Mouse (Mus musculus) left cerebral cortex, adult 8-10 months (tissue): ENCODE measurements around the gene Nuak2. TPM values are rescaled to one million over a fixed set of nuclear protein-coding genes. Genes with fewer than 3 reads are reported as not detected.

Experiments
- DNase-seq, 2 experiments: peaks; one replicate each; pipeline ENCODE4 v3.0.0; 2022; ENCODE audit warnings: low spot score in 2 of 2
- total RNA-seq, 4 experiments: library from RNA; stranded (reverse); gene quantifications; 2 replicates each; pipeline ENCODE4 v1.2.4; 2022

The Nuak2 gene
- total RNA-seq, 4 experiments from 2014 or later = 0.81 to 1.7 (median 1.3) TPM

DNA sequence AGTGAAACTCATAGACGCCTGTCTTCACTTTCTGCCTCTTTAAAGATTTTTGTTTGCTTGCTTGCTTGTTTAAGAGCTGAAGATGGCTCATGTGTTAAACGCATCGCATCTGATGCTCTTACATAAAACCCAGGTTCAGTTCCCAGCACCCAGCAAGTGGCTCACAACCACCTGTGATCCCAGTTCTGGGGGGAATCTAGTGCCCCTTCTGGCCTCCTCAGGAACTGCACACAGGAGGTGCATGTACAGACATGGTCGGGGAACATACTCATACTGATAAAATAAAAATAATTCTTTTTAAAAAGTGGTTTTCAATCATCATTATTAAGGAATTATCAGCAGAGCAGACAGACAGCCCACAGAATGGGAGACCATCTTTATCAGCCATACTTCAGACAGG lies 35.1 kb downstream of the Nuak2 start:
- no peak for DNase-seq

DNA sequence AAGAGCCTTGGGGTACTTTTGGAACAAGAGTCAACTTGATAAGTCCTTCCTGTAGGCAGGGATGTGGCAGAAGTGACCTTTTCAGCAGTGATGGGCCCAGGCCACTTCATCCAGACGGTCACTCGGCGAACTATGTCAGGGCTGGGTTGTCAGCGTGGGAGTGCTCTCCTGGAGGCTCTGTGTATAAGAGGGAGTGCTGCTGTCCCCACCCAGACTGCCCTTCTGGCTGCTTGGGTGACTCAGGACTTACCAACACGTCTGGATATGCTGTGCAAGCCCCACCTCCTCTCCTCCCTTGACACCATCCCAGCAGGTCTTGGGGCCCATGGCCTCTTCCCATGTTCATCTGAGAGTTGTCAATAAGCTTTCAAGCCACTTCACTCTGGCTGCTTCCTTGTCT lies 37.5 kb downstream of the Nuak2 start:
- no peak for DNase-seq

DNA sequence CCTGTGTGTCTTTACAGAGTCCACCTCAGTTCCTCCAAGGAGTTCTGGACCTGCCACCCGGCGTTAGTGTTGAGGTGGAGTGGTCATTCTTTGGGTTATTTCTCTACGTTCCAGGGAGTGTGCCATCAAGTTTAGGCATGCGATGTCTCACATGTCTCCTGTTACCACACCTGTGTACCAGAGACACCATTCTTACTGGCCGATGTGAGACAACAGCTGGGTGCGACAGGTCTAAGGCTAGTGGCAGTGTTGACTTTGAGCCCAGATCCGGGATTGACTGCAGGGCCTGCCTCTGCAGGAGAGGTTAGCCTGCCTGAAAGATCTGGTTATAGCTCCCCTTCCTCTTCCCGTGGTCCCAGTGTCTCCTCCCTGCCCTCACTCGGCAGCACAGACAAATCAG lies 38.3 kb downstream of the Nuak2 start:
- DNase-seq = no peak

DNA sequence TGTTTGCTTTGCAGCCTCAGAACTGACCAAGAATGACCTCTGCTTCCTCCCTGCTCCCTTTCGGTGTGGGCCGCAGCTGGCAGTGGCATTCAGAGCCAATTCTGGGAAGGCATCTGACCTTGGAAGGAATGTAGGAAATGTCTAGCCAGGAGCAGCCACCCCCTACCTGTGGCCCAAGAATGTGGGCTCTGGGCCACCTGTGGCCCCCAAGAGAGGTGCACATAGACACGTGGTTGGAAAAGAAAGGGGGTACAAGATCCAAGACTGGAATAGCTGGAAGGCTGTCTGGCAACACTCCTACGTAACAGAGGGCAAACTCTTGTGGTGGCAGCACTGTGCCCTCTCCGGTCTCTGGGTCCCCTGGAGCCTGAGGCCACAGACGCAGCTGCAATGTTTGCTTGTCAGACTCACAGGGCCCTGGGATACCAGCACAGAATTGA lies 39.3 kb downstream of the Nuak2 start:
- no peak for DNase-seq

DNA sequence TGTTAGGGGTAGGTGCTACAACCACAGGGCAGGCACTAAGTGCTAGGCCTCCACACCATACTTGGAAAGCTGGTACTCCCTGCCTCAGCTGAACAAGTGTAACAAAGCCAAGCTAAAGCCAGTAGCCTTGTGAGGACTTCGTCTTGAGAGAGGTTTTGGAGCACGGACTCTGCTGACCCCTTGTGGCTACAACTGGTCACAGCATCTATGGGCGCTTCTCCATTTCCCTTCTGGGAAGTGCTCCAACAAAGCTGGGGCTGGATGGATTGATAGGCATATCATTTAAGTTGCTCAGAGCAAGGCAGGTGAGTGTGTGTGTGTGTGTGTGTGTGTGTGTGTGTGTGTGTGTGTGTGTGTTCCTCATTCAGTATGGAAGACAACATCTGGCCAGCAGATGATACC lies 39.9 kb downstream of the Nuak2 start:
- DNase-seq = peak in 1 of 2 experiments; percentile 79

DNA sequence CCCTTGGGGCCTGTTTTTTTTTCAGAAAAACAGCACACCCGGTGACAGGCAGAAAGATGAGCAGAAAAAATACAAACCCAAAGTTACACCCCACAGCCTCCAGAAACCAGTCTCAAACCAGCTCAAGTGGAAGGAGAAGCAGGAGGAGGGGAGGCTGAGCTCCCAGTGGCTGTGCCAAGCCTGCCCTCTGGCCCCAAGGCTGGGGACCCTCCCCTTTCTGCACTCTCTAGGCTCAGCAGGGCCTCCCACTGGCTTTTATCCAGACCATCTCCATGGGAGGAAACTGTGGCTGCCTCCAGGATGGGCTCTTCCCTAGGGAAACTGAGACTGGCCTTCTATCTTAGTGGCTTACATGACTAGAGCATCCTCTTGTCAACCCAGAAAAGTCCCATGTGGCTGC lies 40.9 kb downstream of the Nuak2 start:
- DNase-seq = no peak

DNA sequence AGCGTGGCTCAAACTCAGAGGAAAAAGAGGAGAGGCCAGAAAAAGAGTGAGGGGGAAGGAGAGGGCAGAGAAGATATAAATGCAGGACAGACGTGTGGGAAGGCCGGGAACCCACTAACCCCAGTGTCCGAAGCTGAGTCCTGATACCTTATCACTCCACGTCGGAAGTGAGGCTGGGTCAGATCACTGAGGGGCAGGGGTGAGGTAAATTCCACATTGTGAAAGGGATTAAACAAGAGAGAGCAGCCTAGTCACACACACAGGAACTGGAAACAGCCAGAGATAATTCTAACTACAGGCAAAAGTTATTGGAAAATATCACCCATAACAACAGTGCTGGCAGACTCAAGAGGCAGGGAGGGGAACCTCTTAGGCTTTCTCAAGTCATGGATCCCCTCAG lies 46.0 kb downstream of the Nuak2 start:
- no peak for DNase-seq

DNA sequence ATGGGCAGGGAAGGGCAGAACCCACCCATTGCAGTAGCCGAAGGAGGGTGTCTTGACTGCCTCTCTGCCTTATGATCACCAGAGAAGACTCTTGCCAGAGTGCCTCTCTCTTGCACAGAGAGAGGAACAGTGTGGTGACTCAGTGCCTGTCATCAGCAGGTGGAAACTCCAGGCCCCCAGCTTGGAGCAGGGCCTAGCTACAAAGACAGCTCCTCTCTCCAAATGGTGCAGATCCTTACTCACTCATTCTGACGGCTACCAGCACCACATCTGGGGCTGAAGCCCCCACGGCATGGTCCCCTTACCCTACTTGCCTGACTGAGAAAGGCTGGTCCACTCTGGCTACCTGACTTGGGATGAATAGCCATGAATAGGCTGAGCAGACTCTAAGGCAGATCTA lies 48.5 kb downstream of the Nuak2 start:
- peak in 1 of 2 experiments; percentile 72 for DNase-seq

DNA sequence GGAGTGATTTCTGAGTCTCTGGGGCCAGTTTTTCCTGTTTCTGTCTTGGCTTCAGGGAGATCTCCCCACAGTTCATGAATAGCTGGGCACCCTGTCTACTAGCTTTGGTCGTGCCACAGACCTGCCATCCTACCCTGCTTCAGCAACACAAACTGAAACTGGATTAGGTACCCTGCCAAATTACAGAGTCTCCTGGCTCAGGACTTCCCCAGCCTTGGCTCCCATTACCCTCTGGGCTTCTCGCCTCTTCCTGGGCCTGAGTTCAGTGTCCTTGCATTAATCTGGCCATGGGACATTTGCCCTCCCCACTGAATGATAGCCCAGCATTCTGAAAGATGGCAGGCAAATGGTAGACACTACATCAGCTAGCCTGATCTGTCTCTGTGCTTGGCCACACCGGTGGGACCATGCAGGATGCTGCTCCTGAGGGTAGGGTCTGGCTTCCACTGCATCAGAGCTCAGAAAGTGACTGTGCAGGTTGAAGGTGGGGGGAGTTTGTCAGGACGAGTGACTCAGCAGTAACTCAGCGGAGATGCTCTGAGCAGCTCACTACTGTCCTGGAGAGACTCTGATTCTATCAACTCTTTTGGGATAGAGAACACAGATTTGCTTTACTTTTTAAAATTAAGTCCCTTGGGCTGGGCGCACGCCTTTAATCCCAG lies 49.1 kb downstream of the Nuak2 start:
- no peak for DNase-seq

DNA sequence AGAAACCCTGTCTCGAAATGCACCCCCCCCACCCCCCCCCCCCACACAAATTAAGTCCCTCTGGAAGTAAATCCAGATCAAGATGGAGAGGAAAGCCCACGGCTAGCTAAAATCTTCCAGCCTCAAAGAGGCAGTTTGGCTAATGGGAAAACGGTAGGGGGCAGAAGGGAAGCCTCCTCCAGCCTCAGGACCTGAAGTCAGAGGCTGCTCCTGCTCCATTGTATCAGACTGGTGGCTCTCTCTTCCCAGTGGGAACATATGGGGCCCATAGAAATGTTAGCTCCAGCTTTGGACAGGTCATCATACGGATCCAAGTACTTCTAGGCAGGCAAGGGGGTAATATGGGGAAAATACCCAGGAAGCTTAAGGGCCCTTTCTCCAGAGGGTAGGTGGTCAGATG lies 49.7 kb downstream of the Nuak2 start:
- no peak for DNase-seq

DNA sequence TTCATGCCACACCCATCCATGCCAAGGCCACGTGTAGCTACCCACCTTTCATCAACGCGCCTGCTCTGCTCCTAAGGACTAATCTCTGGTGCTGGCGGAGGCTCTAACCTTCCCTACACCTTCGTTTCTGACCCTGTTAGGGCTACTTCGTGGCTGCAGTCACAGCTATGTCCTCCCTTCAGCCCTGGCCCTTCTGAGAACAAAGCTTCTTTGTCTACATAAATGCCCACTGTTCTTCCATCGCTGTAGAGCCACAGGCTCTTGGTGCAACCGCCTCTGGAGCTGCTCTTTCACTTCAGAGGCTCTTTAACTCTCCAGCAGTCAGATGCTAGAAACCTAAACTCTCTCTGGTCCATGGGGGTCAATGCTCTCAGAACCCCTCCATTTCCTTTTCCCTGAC lies 50.3 kb downstream of the Nuak2 start:
- no peak for DNase-seq

DNA sequence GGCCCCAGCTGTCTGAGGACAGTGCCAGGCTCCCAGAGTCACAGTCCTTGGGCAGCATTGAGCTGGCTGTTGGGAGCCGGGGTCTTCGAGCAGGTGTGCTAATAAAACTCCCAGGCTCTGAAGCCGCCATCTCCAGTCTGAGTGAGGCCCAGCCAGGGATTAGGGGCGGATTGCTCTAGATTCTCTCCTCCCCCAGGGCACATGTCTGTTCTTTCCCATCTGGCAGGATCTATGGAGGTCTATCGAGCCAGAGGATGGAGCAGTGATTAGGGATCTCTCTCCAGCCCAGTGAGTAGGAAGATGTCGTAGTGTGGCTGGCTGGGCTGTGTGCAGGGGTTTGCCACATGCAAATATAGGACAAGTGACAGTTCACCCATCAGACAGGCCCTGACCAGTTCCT lies 51.0 kb downstream of the Nuak2 start:
- no peak for DNase-seq

DNA sequence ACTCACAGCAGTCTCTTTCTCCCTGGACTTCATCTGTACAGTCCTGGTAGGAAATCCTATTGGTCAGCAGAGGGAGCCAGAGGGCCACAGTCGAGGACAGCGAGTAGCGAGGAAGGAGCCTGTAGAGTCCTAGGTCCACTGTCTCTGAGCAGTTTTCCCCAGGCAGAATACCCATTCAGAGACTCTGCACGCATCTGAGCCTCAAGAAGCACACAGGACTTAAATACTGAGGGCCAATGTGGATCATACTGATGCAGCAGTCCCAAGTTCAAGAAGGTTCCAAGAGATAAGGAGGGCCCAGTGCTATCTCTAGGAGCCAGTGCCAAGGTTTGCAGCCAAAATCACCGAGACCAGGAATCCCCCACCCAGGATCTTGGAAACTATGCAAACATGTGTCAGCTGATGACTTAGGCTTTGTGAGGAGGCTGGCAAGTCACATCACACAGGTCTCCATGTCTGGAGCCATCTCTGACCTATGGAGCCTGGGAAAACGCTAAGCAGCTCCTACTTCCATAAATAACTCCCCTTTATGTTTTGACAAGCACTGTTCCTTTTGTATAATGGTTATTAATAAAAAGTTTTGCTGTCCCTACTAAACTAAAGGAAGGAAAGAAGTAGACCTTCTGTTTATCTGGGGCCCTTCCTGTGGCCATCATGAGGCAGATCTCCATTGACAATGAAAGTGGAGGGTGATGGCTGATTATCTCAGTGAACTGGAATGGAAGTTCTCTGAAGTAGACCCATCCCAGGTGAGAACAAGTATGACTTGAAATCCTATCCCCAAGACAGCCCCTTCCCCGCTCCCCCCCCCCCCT lies 52.0 kb downstream of the Nuak2 start:
- peak in 1 of 2 experiments; percentile 69 for DNase-seq

DNA sequence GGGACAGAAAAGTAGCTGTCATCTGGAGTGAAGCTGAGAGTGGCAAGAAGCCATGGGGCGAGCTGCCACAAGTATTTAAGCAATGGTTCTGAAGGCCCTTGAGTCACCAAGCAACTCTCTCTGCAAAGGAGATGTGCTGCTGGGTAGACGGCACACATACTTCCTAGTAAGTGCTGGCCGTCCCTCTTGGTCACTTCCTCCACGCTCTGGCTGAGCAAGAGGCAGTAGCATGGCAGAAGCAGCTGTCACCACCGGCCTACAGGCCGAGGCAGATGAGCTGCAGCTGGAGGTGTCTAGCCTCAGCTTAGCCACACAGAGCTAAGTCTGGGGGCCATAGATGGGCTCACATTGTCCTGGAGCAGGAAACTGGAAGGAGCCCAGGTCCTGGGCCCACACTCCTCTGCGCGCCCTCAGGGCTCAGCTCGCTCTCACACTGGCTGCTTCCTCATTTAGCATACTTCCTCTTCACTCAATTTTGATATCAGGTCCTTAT lies 54.8 kb downstream of the Nuak2 start:
- DNase-seq = no peak

DNA sequence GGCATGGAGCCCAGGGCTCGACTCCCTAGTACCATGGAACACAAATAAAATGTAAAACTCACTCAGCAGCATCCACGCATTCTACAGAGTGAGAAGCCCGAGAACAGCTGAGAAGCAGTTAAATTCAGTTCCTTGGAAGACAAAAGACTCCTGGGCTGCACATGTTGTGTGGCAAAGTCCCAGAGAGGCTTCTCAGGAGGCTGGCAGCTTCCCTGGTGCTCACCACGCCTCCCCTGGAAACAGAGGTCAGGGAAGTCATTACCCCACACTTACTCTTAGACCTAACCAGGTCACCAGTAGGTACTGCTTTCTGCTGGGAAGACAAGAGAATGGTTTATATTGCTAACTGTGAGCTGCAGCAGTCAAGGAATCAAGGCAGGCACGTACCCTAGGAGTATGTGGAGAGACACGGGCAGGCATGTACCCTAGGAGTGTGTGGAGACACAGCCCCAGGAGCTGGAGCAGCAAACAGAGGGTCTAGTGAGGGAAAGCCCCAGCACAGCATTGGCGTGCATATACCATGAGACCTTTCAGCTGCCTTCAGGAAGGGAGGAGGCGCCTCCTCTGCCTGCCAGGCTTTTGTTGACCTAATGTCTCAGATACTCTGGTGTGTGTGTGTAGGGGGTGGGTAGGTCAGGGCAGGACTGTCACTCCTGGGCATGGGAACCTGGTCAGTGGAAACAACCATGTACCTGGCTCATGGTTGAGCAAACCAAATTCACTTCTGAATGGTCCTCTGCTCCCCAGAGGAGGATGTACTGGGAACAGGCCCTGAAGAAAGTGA lies 55.6 kb downstream of the Nuak2 start:
- no peak for DNase-seq

DNA sequence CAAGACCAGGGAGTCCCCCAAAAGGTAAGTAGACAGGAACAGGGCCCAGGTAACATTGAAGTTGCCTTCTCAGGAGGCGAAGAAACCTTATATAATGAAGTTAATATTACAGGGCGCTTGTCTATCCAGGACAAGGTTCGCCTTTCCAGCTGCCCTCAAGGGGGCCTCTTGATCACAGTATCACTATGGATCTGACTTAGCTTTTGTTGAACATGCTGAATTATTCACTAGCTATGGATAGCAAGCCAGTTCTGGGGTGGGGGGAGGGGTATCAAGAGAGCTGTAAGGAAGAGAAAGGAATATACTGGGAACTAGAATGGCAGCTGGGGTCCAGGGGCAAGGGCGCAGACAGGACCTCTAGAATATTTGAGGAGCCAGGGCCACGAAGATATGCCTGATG lies 56.4 kb downstream of the Nuak2 start:
- DNase-seq = no peak

DNA sequence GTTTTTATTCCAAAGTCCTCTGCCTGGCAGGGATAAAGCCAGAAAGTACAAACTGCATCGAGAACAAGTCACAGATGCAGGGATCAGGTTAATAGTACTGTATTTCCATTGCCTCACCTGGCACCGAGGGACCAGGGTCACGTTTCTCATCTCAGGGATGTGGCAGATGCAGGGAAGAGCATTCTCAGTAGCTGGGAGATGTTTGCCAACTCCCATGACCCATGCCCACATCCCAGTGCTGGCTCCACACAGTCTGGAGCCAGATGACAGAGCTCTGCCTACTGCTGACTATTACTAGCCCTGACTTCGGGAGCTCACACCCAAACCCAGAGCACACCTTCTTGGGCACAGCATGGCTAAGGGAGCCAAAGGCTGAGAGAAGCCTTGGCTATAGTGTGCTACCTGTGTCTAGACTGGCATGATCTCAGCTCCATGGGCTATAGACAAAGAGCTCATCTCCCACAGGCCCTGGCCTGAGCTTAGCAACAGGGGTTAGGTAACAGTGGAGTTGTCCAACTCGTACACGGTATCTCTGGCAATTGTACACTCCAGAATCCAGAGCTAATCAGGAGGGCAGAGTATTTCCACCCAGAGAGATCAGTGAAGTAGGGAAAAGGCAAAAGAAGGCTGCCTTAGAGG lies 57.1 kb downstream of the Nuak2 start:
- no peak for DNase-seq

DNA sequence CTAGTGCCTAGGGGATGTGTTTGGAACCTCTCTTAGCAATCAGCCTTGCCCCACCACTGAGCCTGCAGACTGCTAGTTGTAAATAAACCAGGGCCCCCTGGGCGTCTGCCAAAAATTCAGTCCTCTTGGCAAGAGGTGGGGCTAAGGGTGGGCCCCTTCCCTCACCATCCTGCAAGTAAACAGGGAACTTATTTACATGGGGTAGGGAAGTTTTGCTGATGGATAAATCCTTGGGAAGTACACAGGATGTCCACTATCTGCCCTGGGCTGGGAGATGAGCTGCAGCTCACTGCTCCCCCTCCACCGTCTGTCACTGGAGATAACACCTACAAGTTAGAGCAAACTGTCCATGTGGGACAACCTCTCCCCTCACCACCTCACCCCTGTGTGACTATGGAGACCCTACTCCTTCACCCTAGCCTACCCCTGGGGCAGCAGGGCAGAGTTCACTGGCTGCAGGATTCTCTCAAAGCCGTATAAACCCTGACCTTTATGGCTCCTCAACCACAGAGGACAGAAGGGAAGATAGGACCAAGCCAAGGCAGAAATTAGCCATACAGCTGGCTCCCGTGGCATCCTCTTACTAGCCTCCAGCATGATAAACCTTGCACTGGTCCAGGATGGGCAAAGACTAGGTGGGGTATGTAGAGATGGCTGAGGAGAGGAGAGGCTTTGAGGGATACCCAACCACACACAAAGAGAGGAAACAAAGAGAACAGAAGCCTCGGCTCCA lies 58.4 kb downstream of the Nuak2 start:
- DNase-seq = no peak

DNA sequence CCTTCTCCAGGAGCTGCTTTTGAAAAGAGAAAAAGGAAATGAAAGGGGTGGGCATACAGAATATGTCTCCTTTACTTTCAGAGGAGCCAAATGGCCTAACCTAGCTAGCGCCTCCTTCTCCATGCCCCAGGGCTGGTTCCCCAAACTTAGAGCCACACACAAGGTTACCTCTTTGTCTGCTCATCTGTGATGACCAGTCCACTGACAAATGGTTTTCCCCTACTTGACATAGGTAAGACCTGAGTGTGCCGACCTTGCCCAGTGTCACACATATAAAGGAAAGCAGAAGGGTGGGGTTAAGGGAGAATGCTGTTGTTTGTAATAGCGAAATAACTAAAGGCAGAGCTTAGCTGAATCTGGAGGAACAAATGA lies 58.9 kb downstream of the Nuak2 start:
- DNase-seq = no peak

DNA sequence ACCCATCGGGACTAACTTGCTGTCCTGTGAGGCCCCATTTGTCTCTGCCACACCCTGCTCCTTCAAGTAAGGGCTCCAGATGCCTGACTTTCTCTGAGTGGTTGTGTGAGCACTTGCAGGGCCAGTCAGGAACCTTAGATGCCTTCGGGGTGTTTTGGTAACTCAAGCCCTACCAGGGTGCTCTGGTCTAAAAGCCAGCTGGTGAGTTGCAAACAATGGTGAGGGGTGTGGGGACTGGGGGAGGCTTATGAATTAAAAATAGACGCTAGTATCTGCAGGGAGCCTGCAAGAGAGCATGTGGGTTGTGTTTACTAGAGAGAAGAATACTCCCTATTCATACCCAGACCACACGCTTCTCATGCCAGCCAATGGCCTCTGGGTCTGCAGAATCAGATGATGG lies 59.3 kb downstream of the Nuak2 start:
- DNase-seq = peak in 1 of 2 experiments; percentile 73
